Mouse (Mus musculus): ENCODE data around the gene Wdr48.

Gene Wdr48

DNA sequence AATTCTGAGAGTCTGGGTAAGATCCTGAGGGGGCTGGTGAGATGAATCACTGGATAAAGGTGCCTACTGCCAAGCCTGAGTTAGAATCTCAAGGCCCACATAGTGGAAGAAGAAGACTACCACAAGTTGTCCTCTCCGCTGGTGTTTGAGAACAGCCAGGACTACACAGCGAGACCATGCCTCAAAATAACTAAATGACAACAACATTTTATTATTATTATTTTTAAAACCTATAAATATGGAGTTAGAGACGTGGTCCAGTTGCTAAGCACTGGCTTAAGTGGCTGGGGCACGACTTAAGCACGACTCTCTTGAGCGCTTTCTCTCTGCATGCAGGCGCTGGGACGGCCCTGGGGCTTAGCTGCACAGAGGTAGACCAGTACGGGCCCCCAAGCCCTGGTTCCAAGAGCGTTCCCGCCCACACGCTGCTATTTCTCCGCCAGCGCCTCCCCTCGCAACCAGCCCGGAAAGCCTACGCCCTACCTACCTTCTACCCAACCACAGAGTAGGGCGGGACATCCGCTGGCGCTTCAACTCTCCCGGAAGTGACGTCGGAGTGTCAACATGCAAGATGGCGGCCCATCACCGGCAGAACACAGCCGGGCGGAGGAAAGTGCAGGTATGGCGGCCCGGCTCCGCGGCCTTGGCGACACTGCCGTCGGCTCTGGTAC is at the start of gene Wdr48:
Gene Wdr48 (plus strand): TSS at position 540 of the 671 bp plus-strand sequence.
- peak; percentile 99 for DNase-seq (ENCODE audit: low spot score in 2 of 2)

DNA sequence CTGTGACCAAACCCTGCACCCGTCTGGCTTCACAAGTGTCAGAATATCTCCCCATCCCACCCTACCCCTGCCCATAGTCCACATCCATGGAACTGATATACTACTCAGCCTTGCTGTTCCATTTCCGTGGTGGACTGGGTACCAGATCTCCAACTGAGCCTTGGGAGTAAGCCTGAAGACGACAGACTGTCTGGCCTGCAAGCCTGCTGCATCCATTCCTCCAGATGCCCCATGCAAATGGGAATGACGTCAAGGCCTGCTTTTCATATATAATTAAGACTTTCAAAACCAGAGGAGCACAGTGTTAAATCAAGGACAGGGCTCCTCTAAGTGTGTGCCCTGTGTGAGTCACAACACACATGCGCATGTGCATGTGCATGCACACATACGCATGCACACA is 47.5 kb upstream of the Wdr48 start:
- DNase-seq (ENCODE audit: low spot score in 2 of 2) = peak in 1 of 2 experiments; percentile 67

DNA sequence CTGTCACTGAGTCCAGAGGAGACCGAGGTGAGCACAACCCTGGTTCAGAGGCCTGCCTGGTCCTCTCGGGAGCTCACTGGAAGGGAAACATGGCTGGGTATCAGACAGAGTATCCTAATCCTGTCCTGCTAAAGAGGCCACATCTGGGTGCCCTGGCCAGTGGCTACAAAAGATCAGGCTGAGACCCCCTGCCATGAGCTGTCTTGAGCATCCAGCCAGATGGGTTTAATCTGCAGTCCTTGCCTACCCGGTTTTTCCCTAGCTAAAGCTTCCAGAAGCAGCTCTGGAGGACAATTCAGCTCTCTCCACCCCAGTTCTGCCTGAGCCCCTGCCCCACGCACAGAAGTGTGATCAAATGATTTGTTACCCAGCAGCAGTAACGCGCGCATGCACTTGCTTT is 46.0 kb upstream of the Wdr48 start:
- DNase-seq (ENCODE audit: low spot score in 2 of 2) = peak in 1 of 2 experiments; percentile 17

DNA sequence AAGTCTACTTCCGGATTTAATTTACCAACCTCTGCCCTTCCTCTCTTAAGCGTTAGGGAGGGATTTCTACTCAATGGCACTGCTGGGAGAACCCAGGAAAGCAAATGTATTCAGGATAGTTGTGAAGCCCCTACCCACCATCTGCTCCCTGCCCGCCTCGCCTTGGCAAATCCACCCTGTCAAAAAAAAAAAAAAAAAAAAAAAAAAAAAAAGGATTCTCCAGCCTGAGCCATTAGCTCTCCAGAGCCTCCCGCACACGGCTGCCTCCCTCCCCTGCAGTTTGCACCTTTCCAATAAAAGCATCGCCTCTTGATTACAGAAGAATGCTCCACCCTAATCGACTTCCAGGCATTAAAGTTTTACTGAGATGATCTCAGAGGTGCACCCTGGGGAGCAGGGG is 45.5 kb upstream of the Wdr48 start:
- peak in 1 of 2 experiments; percentile 32 for DNase-seq (ENCODE audit: low spot score in 2 of 2)

DNA sequence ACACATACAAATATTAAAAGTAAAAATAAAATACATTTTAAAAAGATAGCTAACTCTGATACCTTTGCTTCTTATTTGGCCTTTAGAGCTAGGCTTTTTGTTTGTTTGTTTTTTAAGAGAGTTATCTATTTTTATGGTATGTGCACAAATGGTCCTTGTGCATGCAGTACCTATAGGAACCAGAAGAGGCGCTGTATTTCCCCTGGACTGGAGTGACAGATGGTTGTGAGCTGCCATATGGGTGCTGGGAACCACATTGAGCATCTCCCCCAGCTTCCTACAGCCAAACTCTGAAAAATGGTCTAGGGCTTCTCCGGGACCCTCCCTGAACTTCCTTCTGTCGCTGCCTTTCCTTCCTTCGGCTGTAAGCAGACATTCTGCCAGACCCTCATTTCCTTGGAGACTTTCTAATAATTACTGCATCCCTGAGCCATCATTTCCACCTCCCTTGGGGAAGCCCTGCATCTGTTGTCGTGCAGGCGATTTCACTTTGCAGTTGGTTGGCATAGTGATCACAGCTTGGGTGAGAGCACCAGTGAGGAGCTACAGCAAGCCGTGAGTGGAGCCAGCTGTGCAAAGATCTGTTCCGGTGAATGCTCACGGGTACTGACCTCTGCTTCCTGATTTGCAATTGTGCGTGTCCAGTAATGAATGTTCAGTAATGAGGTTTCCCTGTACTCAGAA is 42.2 kb upstream of the Wdr48 start:
- DNase-seq (ENCODE audit: low spot score in 2 of 2) = peak; percentile 56 to 71

DNA sequence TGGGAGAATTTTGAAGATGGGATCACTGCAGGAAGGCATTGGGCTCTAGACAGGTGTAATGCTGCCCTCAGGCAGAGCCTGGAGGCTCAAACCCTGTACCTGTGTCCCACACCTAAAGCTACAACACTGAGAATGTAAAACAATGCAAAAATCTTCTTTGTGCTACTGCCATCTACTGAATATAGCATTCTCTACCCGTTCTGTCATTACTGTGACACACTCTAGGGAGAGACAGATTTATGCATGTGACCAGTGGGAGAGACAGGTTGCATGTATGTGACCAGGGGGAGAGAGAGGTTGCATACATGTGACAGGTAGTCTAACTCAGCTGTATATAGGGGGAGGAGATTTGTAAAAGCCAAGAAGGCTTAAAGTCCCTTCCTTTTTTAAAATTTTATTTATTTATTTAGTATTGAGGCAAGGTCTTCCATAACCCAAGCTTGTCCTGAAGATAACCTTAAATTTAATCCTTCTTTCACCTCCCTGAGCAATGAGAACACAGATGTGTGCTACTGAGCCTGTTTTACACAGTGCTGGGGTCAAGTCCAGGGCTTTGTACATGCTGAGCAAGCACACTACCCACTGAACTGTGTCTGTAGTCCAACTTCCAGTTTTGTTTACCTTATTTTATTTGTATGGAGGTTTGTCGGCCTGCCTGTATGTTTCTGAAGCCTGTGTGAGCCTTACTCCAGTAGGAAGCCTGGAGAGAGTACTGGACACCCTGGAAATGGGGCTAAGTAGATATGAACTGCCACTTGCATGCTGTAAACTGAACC is 41.4 kb upstream of the Wdr48 start:
- peak in 1 of 2 experiments; percentile 16 for DNase-seq (ENCODE audit: low spot score in 2 of 2)

DNA sequence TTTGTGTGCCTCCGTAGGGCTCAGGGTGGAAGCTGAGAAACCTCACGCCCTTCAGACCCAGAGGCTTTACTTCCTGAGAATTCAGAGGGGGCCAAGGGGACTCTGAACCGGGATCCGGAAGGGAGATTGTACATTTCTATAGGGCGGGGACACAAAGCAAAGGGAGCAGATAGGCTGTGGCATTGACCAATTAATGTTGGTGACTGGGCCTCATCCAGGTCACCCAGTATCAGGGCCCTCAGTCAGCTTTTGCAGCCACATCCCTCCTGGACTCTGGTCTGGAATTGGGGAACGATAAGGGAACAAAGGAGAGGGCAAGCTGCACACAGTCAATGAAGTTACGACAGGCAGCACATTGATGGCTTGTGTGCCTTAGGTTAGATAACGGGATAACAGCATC is 40.5 kb upstream of the Wdr48 start:
- peak; percentile 7 to 14 for DNase-seq (ENCODE audit: low spot score in 2 of 2)

DNA sequence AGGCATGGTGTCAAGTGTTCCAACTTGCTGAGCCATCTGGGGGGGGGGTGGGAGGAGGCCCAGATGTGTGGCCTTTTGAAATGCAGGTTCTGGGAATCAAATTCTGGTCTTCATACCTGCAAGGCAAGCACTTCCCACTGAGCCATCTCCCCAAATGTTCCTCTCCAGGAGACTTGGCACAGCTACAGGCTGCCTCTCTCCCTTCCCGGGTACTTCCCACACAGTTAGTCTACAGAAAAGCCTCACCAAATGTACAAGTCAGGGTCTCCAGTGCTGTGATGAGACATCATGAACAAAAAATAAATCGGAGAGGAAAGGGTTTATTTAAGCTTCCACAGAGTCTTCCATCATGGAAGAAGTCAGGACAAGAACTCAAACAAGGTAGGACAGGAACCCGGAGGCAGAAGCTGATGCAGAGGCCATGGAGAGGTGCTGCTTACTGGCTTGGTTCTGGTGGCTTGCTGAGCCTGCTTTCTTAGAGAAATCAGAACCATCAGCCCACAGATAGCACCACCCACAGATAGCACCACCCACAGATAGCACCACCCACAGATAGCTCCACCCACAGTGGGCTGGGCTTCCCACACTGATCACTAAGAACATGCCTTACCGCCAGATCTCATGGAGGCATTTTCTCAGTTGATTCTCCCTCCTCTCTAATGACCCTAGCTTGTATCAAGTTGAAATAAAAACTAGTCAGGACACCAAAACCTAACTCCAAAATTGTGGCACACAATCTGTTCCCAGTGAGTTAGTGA is 7.4 kb upstream of the Wdr48 start:
- DNase-seq (ENCODE audit: low spot score in 2 of 2) = peak; percentile 25 to 31

DNA sequence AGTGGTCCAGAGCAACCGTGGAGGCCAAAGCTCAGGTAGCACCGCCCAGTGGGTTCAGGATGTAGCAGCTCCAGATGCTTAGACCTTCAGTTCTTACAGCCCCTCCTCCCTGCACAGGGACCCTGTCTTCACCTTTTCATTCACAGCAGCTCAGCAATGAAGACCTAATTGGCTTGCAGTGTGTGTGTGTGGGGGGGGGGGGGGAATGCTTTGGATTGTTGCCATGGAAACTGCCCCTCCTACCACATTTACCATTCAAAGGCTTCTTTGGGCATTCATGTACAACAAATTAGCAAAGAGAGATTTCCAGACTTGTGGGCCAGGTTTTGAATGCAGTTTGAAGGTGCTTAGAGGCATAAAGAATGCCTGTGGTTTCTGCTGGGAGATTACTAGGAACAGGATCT is 5.8 kb upstream of the Wdr48 start:
- no peak for DNase-seq (ENCODE audit: low spot score in 2 of 2)

DNA sequence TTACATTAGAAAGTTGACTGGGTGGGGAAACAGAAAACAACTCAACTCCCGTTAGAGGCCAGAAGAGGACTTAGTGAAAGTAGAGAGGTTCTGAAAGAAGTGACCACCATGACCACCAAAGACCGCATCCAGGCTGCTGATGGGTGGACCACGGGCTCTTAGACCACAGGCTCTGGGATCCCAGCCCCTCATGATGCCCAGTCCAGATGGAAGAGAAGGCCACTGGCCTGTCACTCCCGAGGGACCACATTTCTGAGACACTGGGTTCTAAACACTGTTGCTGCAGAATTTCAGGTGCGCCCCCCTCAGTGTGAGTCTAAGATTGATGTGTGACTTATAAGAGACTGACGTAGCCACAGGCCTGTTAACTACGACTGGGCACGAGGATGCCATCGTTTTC is 5.2 kb upstream of the Wdr48 start:
- DNase-seq (ENCODE audit: low spot score in 2 of 2) = no peak

DNA sequence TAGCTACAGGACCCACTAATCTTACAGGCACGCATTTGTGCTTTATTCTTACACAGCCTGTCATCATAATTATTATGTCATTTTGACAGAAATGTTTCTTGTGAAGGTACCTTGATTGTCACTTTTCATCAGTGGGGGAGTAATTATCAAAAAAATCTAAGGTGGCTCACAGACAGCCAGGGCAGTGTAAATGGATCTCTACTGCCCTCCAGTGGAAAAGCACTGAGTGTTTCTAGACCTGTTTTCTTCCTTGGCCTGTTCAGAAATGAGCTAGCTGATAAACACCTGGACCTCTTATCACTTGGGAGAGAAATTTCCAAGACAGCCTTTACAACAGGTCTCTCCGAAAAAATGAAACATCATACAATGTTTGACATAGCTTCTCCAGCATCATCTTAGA is 4.0 kb upstream of the Wdr48 start:
- peak in 1 of 2 experiments; percentile 67 for DNase-seq (ENCODE audit: low spot score in 2 of 2)

DNA sequence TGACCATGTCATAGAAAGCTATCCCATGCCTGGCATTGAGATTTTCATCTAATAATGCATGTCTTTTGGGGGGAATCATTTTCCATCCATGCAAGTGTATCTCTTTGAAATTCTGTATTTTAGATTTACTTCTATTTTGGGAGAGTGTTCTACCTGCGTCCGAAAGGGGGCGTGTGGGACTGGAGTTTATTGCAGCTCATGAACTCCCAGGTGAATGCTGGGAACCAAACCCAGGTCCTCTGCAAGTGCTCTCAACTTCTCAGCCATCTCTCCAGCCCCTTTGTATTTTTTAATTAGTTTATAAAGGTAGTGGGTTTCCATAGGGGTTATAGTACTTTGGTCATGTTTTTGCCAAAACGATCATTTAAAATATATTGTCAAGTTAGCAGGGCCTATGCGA is 797 bp upstream of the Wdr48 start:
- no peak for DNase-seq (ENCODE audit: low spot score in 2 of 2)

DNA sequence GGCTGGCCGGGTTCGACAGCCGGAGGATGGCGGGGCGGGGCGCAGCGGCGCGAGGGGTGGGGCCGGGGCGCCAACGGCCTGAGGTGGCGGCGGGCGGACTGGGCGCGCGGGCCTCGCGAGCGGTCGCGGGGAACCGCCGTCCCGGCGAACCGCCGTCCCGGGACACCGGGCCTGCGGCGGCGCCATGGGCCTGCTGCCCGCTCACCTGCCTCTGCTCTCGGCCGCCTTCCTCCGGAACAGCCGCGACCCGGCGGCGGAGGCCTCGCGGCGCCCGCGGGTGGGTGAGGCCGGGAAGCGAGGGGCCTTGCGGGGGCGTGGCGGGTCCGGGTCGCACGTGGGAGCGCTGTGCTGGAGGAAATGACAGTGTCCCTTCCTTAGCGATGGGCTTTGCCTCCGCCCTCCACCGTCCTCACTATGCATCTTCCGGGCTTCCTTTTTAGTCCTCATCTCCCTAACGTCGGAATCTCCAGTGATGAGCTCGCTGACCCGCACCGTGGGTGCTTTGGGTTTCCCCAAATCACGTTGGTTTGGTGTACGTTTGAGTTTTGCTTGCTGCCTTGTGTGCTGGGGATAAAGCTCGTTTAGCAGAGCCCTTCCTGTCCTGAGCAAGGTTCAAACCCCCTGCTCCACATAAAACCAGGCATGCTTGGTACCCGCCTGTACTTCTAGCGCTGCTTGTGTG is 503 bp downstream of the Wdr48 start:
- DNase-seq (ENCODE audit: low spot score in 2 of 2) = peak; percentile 53 to 55

DNA sequence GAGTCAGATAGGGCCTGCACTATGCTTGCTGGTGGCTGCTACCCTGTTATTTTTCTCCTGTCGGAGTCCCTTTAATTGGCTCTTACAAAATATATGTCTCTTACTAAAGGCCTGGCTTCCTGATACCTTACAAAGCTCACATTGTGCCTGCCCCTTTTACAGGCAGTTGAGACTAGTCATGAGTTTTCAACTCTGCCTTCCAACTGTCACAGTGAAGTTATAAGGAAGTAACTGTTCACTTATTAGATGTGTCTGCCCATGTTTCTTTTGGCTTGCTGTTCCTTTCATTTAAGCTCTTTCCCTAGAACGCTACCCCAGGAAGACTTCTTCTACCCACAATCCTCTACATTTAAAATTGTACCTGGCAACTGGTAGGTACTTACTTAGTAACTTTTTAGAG is 4.8 kb downstream of the Wdr48 start:
- DNase-seq (ENCODE audit: low spot score in 2 of 2) = no peak

DNA sequence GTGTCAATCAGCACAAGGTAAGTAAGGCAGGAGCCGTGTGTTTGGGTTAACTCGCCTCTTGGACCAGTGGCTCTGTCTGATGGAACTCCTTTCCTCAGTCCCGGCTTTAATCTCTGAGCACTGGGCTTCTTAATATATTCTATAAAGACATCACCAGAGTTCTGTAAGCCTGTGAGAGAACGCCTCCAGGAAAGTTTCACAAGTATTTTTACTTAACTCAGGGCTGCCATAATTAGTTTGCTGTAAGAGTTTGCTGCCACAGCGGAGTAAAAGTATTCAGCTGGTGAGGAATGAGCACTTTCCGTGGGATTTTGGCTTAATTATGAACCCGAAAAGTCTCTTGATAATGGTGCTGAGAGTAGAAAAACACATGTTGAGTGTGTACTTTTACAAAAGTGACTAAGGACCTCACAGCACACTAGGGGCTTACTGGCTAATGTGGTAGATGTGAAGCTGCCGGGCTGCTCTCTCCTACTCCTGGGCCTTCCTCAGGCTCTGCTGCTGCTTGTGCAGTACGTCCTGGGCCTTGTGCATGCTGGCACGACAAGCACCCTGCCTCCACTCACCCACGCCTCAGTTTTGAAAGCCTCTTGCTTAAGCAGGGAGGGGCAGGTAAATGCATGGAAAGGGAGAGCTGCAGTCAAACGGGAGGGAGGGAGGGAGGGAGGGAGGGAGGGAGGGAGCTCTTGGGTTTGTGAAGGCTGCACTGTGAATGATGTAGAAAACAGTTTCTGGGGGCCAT is 7.9 kb downstream of the Wdr48 start:
- no peak for DNase-seq (ENCODE audit: low spot score in 2 of 2)

DNA sequence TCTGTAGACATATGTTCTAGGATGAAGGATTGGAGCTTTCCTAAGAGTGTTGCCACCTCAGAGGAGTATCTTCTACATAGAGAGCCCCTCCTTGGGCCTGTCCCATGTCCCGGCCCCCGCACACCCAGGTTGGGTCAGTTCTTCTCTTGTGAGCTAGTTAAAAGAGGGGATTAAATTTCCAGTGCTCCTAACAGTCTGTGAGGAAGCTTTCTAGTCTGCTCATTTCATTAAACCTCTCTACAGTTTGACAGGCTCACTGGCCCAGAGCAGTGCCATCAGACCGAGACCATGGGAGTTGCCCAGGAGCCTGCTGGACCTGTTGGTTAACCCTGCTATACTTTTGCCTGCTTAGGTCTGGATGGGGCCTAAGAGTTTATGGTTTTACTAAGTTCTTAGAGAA is 14.0 kb downstream of the Wdr48 start:
- no peak for DNase-seq (ENCODE audit: low spot score in 2 of 2)

DNA sequence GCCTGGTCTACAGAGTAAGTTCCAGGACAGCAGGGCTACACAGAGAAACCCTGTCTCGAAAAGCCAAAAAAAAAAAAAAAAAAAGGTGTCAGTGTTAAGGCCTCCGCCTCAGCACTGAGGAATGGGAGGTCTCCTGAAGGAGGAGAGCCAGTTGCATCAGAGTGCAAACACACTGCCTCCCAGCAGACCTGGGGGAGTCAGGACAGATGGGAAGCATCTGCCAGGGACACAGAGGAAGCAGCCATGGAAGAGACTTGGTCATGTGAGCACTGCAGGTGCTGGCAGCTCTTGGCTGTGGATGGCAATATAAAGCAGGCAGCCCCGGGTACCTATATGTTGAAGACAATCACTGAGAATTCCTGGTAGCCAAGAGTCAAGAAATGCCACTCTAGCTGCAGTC is 15.3 kb downstream of the Wdr48 start:
- no peak for DNase-seq (ENCODE audit: low spot score in 2 of 2)

DNA sequence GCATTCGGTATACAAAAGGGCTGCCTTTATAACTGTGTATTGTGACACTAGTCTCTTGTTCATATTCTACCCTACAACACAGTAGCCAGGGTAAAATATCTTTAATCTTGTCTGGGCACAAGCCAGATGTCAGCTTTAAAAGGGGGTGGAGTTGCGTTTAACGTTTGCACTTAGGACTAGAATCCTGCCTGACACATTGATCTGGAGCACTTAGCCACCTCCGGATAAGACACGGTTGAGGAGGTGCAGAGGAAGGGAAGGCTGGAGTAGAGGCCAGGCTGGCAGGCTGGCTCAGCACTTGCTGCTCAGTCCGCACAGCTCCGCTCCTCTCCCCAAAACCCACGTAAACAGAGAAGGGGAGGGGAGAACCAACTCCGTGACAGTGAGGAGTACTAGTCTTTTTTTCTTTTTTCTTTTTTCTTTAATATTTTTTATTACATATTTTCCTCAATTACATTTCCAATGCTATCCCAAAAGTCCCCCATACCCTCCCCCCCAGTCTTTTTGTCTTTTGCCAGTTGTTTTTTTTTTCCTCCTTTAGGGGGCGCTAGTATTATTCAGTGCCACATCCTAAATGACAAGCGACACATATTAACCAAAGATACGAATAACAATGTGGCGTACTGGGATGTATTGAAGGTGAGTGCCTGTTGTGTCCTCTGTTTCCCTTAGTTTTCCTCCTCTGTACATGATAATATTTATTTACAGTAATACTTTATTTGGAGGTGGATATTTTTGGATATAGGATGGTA is 18.6 kb downstream of the Wdr48 start:
- DNase-seq (ENCODE audit: low spot score in 2 of 2) = no peak

DNA sequence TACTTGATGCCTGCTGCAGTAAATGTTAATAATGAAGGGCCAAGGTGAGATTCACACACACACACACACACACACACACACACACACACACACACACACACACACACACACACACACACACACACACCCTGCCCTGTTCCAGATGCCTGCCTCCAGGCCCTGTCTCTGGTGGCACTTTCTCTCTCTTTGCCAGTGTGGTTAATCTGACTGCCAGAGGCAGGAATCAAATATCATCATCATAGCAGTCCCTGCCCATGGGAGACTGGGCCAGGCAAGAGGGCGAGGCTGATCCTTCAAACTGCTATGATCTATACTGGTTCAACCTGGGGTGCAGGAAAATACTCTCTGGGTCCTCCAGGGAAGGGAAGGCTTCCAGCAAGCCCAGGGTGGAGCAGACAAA is 25.2 kb downstream of the Wdr48 start:
- DNase-seq (ENCODE audit: low spot score in 2 of 2) = no peak

DNA sequence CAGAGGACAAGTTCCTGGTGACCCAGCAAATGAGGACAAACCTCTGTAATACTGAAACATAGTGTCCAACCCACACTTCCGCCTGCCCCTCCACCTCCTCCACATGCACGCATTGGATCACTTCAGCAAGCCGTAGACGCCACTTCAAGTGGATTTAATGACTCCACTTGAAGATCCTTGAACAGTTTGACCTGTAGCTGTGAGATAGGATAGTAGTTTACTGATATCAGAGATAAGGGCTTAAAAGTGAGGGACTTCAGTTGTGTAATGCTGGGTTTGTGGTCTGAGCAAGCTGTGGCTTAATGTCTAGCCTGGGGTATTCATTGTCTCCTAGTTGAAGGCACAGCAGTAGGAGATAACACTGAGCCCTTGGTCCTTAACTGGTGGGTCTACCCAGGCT is 28.8 kb downstream of the Wdr48 start:
- no peak for DNase-seq (ENCODE audit: low spot score in 2 of 2)

All from right cerebral cortex, postnatal 10 days (tissue).